Mouse (Mus musculus) midbrain, embryonic 11.5 days (tissue): ENCODE measurements at regions not wholly inside any gene's neighbourhood (a gene's known extent, or its start where the extent isn't known, plus 50 kb on each side); places are given as distances from the start of the nearest gene placed in this dataset.

Experiments used
- ATAC-seq: fragments of 200-750 bp; cut with Nextera tagmentation; 2 replicates; pipeline ENCODE4 v1.8.0; 2017; ENCODE audit warnings: moderate TSS enrichment, moderate library complexity; ENCODE audit not compliant: low FRiP score
- DNase-seq: peaks from one replicate; pipeline ENCODE4 v3.0.0; 2015; ENCODE audit warnings: low spot score; ENCODE audit errors: missing footprints
- H3K27ac ChIP-seq: fragments of 300-500 bp; sonication (generic); 2 replicates; pipeline ENCODE4 v1.5.1; 2014; ENCODE audit warnings: low read depth, low read length
- H3K27me3 ChIP-seq: fragments of 300-500 bp; sonication (generic); 2 replicates; pipeline ENCODE4 v1.6.1; 2014; ENCODE audit warnings: mild to moderate bottlenecking, low read length, moderate library complexity, mixed read lengths; ENCODE audit not compliant: control insufficient read depth, insufficient read depth
- H3K36me3 ChIP-seq: fragments of 300-500 bp; sonication (generic); 2 replicates; pipeline ENCODE4 v1.6.1; 2014; ENCODE audit warnings: mild to moderate bottlenecking, low read length, moderate library complexity, mixed read lengths; ENCODE audit not compliant: control insufficient read depth, insufficient read depth
- H3K4me1 ChIP-seq: fragments of 300-500 bp; sonication (generic); 2 replicates; pipeline ENCODE4 v1.6.1; 2014; ENCODE audit warnings: low read length; ENCODE audit not compliant: control insufficient read depth, insufficient read depth
- H3K4me2 ChIP-seq: fragments of 300-500 bp; sonication (generic); 2 replicates; pipeline ENCODE4 v1.6.1; 2014; ENCODE audit warnings: mild to moderate bottlenecking, moderate library complexity
- H3K4me3 ChIP-seq: fragments of 300-500 bp; sonication (generic); 2 replicates; pipeline ENCODE4 v1.5.1; 2014; ENCODE audit warnings: low read depth, low read length
- H3K9ac ChIP-seq: fragments of 300-500 bp; sonication (generic); 2 replicates; pipeline ENCODE4 v1.6.1; 2014; ENCODE audit warnings: low read length
- H3K9me3 ChIP-seq: fragments of 300-500 bp; sonication (generic); 2 replicates; pipeline ENCODE4 v1.6.1; 2016; ENCODE audit warnings: low read length; ENCODE audit not compliant: control insufficient read depth
- WGBS: fragments of 180-500 bp; shearing (Covaris S2); extraction: QIAGEN DNeasy Blood & Tissue Kit; methylation state at CpG from one replicate; pipeline ENCODE4 v1.1.7; 2014; 5-methylcytosine and 5-hydroxymethylcytosine counted together

GRCm38 (mm10) chr2:82360224-82360623 is 307.2 kb downstream of the Zfp804a start:
- H3K4me2 ChIP-seq = no peak overlapping the region
- ATAC-seq (no peak), DNase-seq (no peak)
- H3K36me3 ChIP-seq = no peaks in the 10 kb centered on the region
- no peak overlapping the region for H3K27ac ChIP-seq
- H3K9ac ChIP-seq = no peak overlapping the region
- H3K4me3 ChIP-seq = no peak overlapping the region
- 83% methylated on average over 9 of the region's 9 CpGs for WGBS
- H3K9me3 ChIP-seq = no peaks in the 10 kb centered on the region
- H3K4me1 ChIP-seq = no peaks in the 10 kb centered on the region
- no peaks in the 10 kb centered on the region for H3K27me3 ChIP-seq

- no peak for ATAC-seq
- no peaks in the 10 kb centered on the region for H3K36me3 ChIP-seq
- no peaks in the 10 kb centered on the region for H3K4me1 ChIP-seq
- no peak overlapping the region for H3K4me3 ChIP-seq
- 88% methylated on average over 3 of the region's 3 CpGs for WGBS
- no peaks in the 10 kb centered on the region for H3K9me3 ChIP-seq
- H3K4me2 ChIP-seq = no peak overlapping the region
- no peak overlapping the region for H3K27ac ChIP-seq
- no peak overlapping the region for H3K9ac ChIP-seq
- DNase-seq = no peak
- no peaks in the 10 kb centered on the region for H3K27me3 ChIP-seq
These were observed 320.1 kb downstream of the Zfp804a start for GRCm38 (mm10) chr2:82373152-82373551.

GRCm38 (mm10) chr2:82378476-82378875 is 325.5 kb downstream of the Zfp804a start:
- Histone ChIP-seq H3K9ac (no peak overlapping the region), H3K4me1 (no peaks in the 10 kb centered on the region), H3K4me3 (no peak overlapping the region), H3K9me3 (no peaks in the 10 kb centered on the region), H3K27ac (no peak overlapping the region), H3K4me2 (no peak overlapping the region), H3K36me3 (no peaks in the 10 kb centered on the region), H3K27me3 (no peaks in the 10 kb centered on the region)
- ATAC-seq (no peak), DNase-seq (no peak)

- no peak overlapping the region for H3K27ac ChIP-seq
- WGBS = 77% methylated on average over 2 of the region's 2 CpGs
- ATAC-seq = no peak
- H3K9ac ChIP-seq = no peak overlapping the region
- no peak overlapping the region for H3K4me2 ChIP-seq
- H3K9me3 ChIP-seq = no peaks in the 10 kb centered on the region
- H3K4me1 ChIP-seq = no peaks in the 10 kb centered on the region
- H3K4me3 ChIP-seq = no peak overlapping the region
- no peaks in the 10 kb centered on the region for H3K36me3 ChIP-seq
- no peak for DNase-seq
- no peaks in the 10 kb centered on the region for H3K27me3 ChIP-seq
These were observed 332.1 kb downstream of the Zfp804a start for GRCm38 (mm10) chr2:82385123-82385522.

GRCm38 (mm10) chr2:82387744-82388143 is 334.7 kb downstream of the Zfp804a start:
- 55% methylated on average over 1 of the region's 1 CpGs for WGBS
- H3K27ac ChIP-seq = no peak overlapping the region
- no peak overlapping the region for H3K9ac ChIP-seq
- no peaks in the 10 kb centered on the region for H3K9me3 ChIP-seq
- no peak for ATAC-seq
- no peaks in the 10 kb centered on the region for H3K4me1 ChIP-seq
- no peaks in the 10 kb centered on the region for H3K27me3 ChIP-seq
- no peak for DNase-seq
- H3K4me2 ChIP-seq = no peak overlapping the region
- no peak overlapping the region for H3K4me3 ChIP-seq
- no peaks in the 10 kb centered on the region for H3K36me3 ChIP-seq

- peak; percentile 83 for ATAC-seq
- no peak for DNase-seq
These were observed 342.4 kb downstream of the Zfp804a start for GRCm38 (mm10) chr2:82395426-82395825.

GRCm38 (mm10) chr2:82445706-82446105 is 392.7 kb downstream of the Zfp804a start:
- Histone ChIP-seq H3K9ac (no peak overlapping the region), H3K27ac (no peak overlapping the region), H3K27me3 (no peaks in the 10 kb centered on the region), H3K36me3 (no peaks in the 10 kb centered on the region), H3K4me2 (no peak overlapping the region), H3K4me1 (no peaks in the 10 kb centered on the region), H3K9me3 (no peaks in the 10 kb centered on the region), H3K4me3 (no peak overlapping the region)
- DNase-seq (no peak), ATAC-seq (no peak)

More at GRCm38 (mm10) chr2:82395426-82395825, 342.4 kb downstream of the Zfp804a start:
- H3K9me3 ChIP-seq = no peaks in the 10 kb centered on the region
- 37% methylated on average over 4 of the region's 4 CpGs for WGBS
- no peak overlapping the region for H3K4me2 ChIP-seq
- no peaks in the 10 kb centered on the region for H3K4me1 ChIP-seq
- no peaks in the 10 kb centered on the region for H3K27me3 ChIP-seq
- H3K36me3 ChIP-seq = no peaks in the 10 kb centered on the region
- no peak overlapping the region for H3K9ac ChIP-seq
- H3K27ac ChIP-seq = no peak overlapping the region
- no peak overlapping the region for H3K4me3 ChIP-seq

- H3K4me3 ChIP-seq = no peak overlapping the region
- no peaks in the 10 kb centered on the region for H3K36me3 ChIP-seq
- WGBS = 88% methylated on average over 3 of the region's 3 CpGs
- no peak for ATAC-seq
- H3K9me3 ChIP-seq = no peaks in the 10 kb centered on the region
- H3K9ac ChIP-seq = no peak overlapping the region
- DNase-seq = no peak
- H3K4me2 ChIP-seq = no peak overlapping the region
- H3K27me3 ChIP-seq = no peaks in the 10 kb centered on the region
- H3K4me1 ChIP-seq = no peaks in the 10 kb centered on the region
- no peak overlapping the region for H3K27ac ChIP-seq
These were observed 402.7 kb downstream of the Zfp804a start for GRCm38 (mm10) chr2:82455743-82456142.
